Mouse (Mus musculus) midbrain, embryonic 16.5 days (tissue): ENCODE data around the gene 4632433K11Rik. TPM values are rescaled to one million over a fixed set of nuclear protein-coding genes. Genes with fewer than 3 reads are reported as not detected.
A peak's percentile ranks its signal among the peaks of the same experiment; 100 is the strongest.
"Not testable (repeated sequence)": the region's sequence is repeated elsewhere in the genome, so short reads cannot be mapped to it uniquely, and the experiment has no call there.

Source experiments
- ATAC-seq: fragments of 200-750 bp; cut with Nextera tagmentation; 2 replicates; pipeline ENCODE4 v1.8.0; 2017; ENCODE audit warnings: moderate TSS enrichment
- H3K27ac ChIP-seq: fragments of 300-500 bp; sonication (generic); 2 replicates; pipeline ENCODE4 v1.5.1; 2014; ENCODE audit warnings: mild to moderate bottlenecking, low read length, mixed read lengths
- H3K27me3 ChIP-seq: fragments of 300-500 bp; sonication (generic); 2 replicates; pipeline ENCODE4 v1.6.1; 2014; ENCODE audit warnings: low read depth, low read length, mixed read lengths; ENCODE audit not compliant: control insufficient read depth, insufficient read depth
- H3K36me3 ChIP-seq: fragments of 300-500 bp; sonication (generic); 2 replicates; pipeline ENCODE4 v1.6.1; 2014; ENCODE audit warnings: mild to moderate bottlenecking, low read length, moderate library complexity, mixed read lengths; ENCODE audit not compliant: control insufficient read depth, insufficient read depth
- H3K4me1 ChIP-seq: fragments of 300-500 bp; sonication (generic); 2 replicates; pipeline ENCODE4 v1.6.1; 2014; ENCODE audit warnings: mild to moderate bottlenecking, low read length, mixed read lengths; ENCODE audit not compliant: control insufficient read depth, insufficient read depth
- H3K4me2 ChIP-seq: fragments of 300-500 bp; sonication (generic); 2 replicates; pipeline ENCODE4 v1.6.1; 2014; ENCODE audit warnings: mild to moderate bottlenecking, low read length, mixed read lengths
- H3K4me3 ChIP-seq: fragments of 300-500 bp; sonication (generic); 2 replicates; pipeline ENCODE4 v1.5.1; 2014; ENCODE audit warnings: low read depth, mild to moderate bottlenecking, low read length, moderate library complexity, mixed read lengths
- H3K9ac ChIP-seq: fragments of 300-500 bp; sonication (generic); 2 replicates; pipeline ENCODE4 v1.6.1; 2014; ENCODE audit warnings: low read depth, low read length, mixed read lengths
- H3K9me3 ChIP-seq: fragments of 300-500 bp; sonication (generic); replicated peaks from 2 replicates; pipeline ENCODE4 v1.6.1; 2014; ENCODE audit warnings: mild to moderate bottlenecking, low read length, mixed read lengths; ENCODE audit not compliant: control insufficient read depth, poor library complexity, severe bottlenecking
- WGBS: fragments of 180-500 bp; shearing (Covaris S2); extraction: QIAGEN DNeasy Blood & Tissue Kit; methylation state at CpG from one replicate; pipeline ENCODE4 v1.1.7; 2014; 5-methylcytosine and 5-hydroxymethylcytosine counted together
- polyA plus RNA-seq: library from polyadenylated mRNA; unstranded; fragments of >200 nt; fragmentation: Nextera tagmentation; extraction: Ambion mirVana; gene quantifications from 2 replicates; pipeline ENCODE4 v1.2.1, GENCODE M21; 2015

4632433K11Rik gene
- polyA plus RNA-seq, 1 experiment from 2014 or later, result not detected

DNA sequence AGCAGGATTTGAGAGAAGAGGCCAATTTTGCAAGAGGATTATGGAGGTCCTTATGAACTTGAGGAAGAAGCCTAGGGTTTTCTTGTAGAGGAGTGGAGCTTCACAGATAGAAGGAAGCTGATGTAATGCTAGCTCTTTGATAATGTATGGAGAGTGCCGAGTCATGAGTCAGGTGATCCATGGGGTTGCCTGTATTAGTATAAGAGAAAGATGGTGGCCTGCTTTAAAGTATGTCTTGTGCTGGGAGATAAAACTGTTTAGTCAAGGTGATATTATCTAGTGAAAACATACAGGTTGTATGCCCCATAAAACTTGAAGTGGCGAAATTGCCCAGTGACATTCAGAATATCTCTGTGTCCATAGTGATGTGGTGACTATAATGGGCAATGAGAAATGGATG is 43.0 kb downstream of the 4632433K11Rik start:
- Histone ChIP-seq H3K9me3 (no peaks in the 10 kb centered on the region), H3K36me3 (peaks cover 31% of the 10 kb centered on the region), H3K4me2 (no peak overlapping the region), H3K27ac (no peak overlapping the region), H3K4me3 (no peak overlapping the region), H3K9ac (no peak overlapping the region), H3K27me3 (no peaks in the 10 kb centered on the region), H3K4me1 (peaks cover 11% of the 10 kb centered on the region)
- ATAC-seq, result no peak
- 91% methylated on average over 2 of the region's 2 CpGs for WGBS

DNA sequence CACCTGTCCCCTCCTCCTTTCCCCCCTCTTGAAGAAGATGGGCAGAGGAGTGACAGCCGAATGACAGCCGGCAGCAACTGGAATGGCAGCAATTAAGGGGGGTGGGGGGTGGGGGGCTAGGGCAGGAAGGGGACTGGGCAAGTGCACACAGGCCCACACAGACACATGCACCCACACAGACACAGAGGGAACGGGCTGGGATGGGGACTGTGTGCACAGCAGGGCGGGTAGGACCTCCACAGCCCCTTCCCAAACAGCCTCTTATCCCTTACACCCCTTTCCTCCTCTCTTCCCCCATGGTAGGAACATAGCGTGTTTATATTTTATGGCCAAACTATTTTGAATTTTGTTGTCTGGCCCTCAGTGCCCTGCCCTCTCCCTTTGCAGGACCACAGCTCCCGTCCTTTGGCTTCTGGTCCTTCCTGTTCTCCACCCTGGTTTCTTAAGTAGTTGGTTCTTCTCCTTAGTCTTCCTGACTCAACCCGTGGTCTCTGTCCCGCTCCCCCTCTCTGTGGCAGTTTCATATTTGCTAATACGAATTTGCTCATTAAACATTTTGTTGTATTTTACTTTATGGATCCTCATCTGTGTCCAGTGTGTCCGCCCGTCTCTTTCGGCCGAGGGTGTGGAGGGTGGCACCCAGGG is 45.6 kb downstream of the 4632433K11Rik start:
- H3K4me2 ChIP-seq, result peak overlapping the region; percentile 63
- H3K27ac ChIP-seq, result peak overlapping the region; percentile 89
- H3K36me3 ChIP-seq, result peaks cover 20% of the 10 kb centered on the region
- peak overlapping the region; percentile 96 for H3K9ac ChIP-seq
- not testable (repeated sequence) for H3K27me3 ChIP-seq, H3K9me3 ChIP-seq
- peak overlapping the region; percentile 99 for H3K4me3 ChIP-seq
- 46% methylated on average over 7 of the region's 13 CpGs for WGBS
- peaks cover 24% of the 10 kb centered on the region for H3K4me1 ChIP-seq
- peak; percentile 62 for ATAC-seq

DNA sequence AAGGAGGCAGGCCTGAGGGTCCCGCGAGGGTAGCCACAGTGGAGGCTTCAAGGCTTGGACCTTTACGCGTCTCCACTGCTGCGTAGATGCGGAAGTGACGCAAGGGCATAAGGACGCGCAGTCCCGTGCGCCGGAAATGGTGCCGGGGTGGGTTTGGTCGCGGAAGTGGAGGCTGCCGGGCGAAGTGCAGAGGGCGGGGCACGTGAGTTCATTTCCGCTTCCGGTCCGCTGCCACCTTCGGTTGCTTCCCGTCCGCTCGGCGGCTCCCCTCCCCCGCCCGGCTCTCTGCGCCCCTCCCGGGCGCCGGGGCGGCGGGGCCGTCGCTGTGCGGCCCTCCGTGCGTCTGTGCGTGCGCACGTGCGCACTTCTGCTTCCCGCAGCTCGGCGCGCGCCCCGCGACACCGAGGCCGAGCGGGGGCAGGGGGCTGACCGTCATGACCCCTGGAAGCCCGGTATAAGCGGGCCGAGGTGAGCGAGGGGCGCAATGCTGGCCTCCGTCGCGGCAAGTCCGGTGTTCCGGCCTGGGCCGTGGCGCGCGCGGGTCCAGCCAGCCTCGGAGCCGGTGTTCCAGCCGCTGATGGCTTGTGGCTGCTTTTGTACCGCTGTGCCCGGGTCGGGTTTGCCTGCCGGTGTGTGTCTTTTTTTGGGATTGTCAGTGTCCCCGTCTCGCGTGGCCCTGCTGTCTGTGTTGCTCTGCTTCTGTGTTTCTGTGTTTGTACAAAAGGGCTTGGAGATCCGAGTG is 46.3 kb downstream of the 4632433K11Rik start, which contains the start of gene Epn1:
Gene Epn1, plus strand, starts transcription at position 226 of the 742 bp plus-strand sequence.
- H3K27me3 ChIP-seq, result no peaks in the 10 kb centered on the region
- ATAC-seq, result peak; percentile 97
- WGBS, result 1% methylated on average over 57 of the region's 81 CpGs

DNA sequence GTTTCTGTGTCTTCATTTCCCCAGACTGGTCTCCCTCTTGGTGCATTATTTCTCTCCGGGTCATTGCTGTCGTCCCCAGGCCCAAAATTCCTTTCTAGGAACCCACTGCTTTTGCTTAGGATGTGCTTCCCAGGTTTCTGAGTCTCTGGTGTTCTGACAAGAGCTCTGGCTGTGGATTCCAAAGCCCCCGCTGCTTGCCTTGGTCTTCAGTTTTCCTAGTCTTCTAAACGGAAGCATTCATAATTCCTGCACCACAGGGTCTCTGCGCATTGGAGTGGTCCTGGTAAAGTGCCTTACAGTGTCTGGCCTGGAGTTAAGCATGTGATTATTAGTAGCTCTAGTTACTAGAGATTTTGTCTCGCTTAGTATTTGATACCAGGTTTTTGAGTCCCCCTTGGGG is 46.9 kb downstream of the 4632433K11Rik start:
- H3K36me3 ChIP-seq, result peaks cover 13% of the 10 kb centered on the region
- peak overlapping the region; percentile 63 for H3K4me2 ChIP-seq
- 15% methylated on average over 6 of the region's 6 CpGs for WGBS
- peak overlapping the region; percentile 99 for H3K4me3 ChIP-seq
- ATAC-seq, result no peak
- no peaks in the 10 kb centered on the region for H3K27me3 ChIP-seq
- peak overlapping the region; percentile 96 for H3K9ac ChIP-seq
- H3K9me3 ChIP-seq, result no peaks in the 10 kb centered on the region
- peaks cover 24% of the 10 kb centered on the region for H3K4me1 ChIP-seq
- peak overlapping the region; percentile 89 for H3K27ac ChIP-seq

More for the DNA sequence above, 46.3 kb downstream of the 4632433K11Rik start, which contains the start of gene Epn1:
- peak within 1 kb of the TSS; percentile 99 for H3K4me3 ChIP-seq
- no peaks in the 10 kb centered on the region for H3K9me3 ChIP-seq
- peak within 1 kb of the TSS; percentile 96 for H3K9ac ChIP-seq
- peaks cover 13% of the 10 kb centered on the region for H3K36me3 ChIP-seq
- H3K4me1 ChIP-seq, result peaks cover 24% of the 10 kb centered on the region
- peak within 1 kb of the TSS; percentile 89 for H3K27ac ChIP-seq
- peak within 1 kb of the TSS; percentile 63 for H3K4me2 ChIP-seq

DNA sequence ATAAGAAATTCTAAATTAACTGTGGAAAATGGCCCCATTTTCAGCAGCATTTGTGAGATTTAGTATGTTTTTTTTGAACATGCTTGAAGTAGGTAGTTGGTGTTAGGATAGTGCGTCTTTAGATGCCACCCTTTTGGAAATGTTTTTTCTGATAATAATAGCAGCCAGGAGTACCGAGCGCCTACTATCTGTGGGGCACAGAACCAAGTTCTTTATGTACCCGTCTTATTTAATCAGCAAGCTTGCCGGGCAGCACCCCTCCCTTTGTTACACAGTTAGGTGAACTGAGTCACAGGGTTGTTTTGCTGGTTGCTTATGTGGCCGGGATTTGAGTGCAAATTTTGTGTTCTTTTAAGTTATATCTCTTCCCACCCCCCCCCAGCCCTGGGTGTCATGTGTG is 47.3 kb downstream of the 4632433K11Rik start:
- peak overlapping the region; percentile 99 for H3K4me3 ChIP-seq
- 71% methylated on average over 6 of the region's 6 CpGs for WGBS
- H3K9me3 ChIP-seq, result no peaks in the 10 kb centered on the region
- no peak for ATAC-seq
- peak overlapping the region; percentile 63 for H3K4me2 ChIP-seq
- H3K9ac ChIP-seq, result peak overlapping the region; percentile 20; the same call in 1 of the 2 replicates
- H3K36me3 ChIP-seq, result peaks cover 12% of the 10 kb centered on the region
- H3K27me3 ChIP-seq, result no peaks in the 10 kb centered on the region
- no peak overlapping the region for H3K27ac ChIP-seq
- H3K4me1 ChIP-seq, result peaks cover 24% of the 10 kb centered on the region

DNA sequence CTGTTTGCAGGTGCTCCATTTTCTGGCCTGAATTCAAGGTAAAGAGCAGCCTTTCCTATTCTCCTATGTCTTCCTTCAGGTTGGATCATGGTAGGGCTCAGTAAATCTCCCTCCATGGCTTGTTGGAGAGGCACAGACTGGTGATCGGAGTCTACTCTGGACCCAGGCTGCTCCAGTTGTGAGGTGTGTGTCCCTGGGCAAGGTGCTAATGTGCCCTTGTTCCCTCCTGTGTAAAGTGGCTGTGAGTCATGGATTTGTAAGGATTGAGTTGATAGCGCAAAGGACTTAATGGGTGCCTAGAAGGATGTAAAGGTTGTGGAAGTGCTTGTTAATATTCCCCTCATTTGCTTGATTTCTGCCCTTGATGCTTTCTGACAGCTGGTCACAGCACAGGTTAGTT is 48.0 kb downstream of the 4632433K11Rik start:
- no peak overlapping the region for H3K4me3 ChIP-seq
- no peaks in the 10 kb centered on the region for H3K27me3 ChIP-seq
- WGBS, result 100% methylated on average over 2 of the region's 2 CpGs
- H3K4me1 ChIP-seq, result peaks cover 24% of the 10 kb centered on the region
- no peak overlapping the region for H3K9ac ChIP-seq
- H3K9me3 ChIP-seq, result no peaks in the 10 kb centered on the region
- H3K36me3 ChIP-seq, result peaks cover 7% of the 10 kb centered on the region
- H3K4me2 ChIP-seq, result no peak overlapping the region
- no peak overlapping the region for H3K27ac ChIP-seq
- ATAC-seq, result no peak

DNA sequence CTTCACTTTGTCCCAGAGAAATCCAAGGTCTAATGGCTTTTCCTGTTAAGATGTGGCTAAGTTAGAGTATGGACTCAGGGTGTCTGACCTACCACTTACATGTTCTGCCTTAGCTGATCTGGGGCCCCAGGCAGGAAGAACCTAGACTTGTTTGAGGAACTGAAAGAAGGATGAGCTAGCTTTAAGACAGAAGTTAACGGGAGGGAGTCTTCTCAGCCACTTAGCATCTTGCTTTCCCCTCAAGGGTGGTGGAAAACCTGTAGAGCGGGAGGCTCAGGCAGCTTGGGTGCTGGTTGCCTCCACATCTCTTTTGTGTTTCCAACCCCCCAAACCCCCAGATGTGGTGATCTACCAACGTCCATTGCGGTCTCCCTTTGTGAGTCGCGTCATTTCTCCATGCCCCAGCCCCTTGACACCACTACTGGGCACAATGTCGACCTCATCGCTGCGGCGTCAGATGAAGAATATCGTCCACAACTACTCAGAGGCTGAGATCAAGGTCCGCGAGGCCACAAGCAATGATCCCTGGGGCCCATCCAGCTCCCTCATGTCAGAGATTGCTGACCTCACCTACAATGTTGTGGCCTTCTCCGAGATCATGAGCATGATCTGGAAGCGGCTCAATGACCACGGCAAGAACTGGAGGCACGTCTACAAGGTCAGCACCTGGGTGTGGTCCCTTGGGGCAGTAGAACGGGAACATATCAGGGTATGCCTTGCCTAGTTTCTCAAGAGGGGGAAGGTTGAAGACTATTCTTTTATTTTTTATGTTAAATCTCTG is 49.6 kb downstream of the 4632433K11Rik start:
- H3K27me3 ChIP-seq, result no peaks in the 10 kb centered on the region
- no peak overlapping the region for H3K4me3 ChIP-seq
- no peak overlapping the region for H3K27ac ChIP-seq
- peaks cover 24% of the 10 kb centered on the region for H3K4me1 ChIP-seq
- no peak overlapping the region for H3K4me2 ChIP-seq
- no peak for ATAC-seq
- no peak overlapping the region for H3K9ac ChIP-seq
- H3K36me3 ChIP-seq, result peaks cover 3% of the 10 kb centered on the region
- 94% methylated on average over 18 of the region's 18 CpGs for WGBS
- H3K9me3 ChIP-seq, result no peaks in the 10 kb centered on the region
